Mouse (Mus musculus): ENCODE measurements around the gene Six3. TPM values are rescaled to one million over a fixed set of nuclear protein-coding genes. Genes with fewer than 3 reads are reported as not detected.

Six3 gene
- polyA plus RNA-seq, 1 experiment: not detected

GRCm38 (mm10) chr17:85596341-85596890 lies 17.0 kb upstream of the Six3 start:
- peaks cover 14% of the 10 kb centered on the region for H3K4me1 ChIP-seq (ENCODE audit: control insufficient read depth, insufficient read depth, low read length)
- no peak overlapping the region for H3K4me3 ChIP-seq (ENCODE audit: insufficient read depth, low read length)
- peak overlapping the region; percentile 14; the same call in 1 of the 2 replicates for H3K27ac ChIP-seq (ENCODE audit: insufficient read depth, low read length)
- TF ChIP-seq POLR2A (IDR thresholded peaks at IDR 0.05; ENCODE audit: low read depth, low read length): no peak

DNA sequence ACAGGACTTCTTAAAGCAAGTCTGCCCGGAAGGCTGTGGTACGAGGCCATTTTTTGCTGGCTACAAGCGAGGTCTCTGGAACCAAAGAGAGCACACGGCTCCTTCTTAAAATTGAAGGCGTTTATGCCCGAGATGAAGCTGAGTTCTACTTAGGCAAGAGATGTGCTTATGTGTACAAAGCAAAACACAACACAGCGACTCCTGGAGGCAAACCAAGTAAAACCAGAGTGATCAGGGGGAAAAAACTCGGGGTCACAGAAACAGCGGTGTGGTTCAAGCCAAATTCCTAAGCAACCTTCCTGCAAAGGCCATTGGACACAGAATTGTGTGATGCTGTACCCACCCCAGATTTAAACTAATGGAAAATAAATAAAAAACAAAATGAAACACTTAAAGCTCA lies 13.9 kb upstream of the Six3 start:
- H3K4me3 ChIP-seq (ENCODE audit: insufficient read depth, low read length): no peak overlapping the region
- TF ChIP-seq POLR2A (IDR thresholded peaks at IDR 0.05; ENCODE audit: low read depth, low read length): no peak
- TF ChIP-seq CTCF (IDR thresholded peaks at IDR 0.05; ENCODE audit: borderline replicate concordance, insufficient read depth, low read length): no peak
- peaks cover 14% of the 10 kb centered on the region for H3K4me1 ChIP-seq (ENCODE audit: control insufficient read depth, insufficient read depth, low read length)
- no peak overlapping the region for H3K27ac ChIP-seq (ENCODE audit: insufficient read depth, low read length)

- Histone ChIP-seq H3K4me1 (ENCODE audit: control insufficient read depth, insufficient read depth, low read length) (no peaks in the 10 kb centered on the region), H3K27ac (ENCODE audit: insufficient read depth, low read length) (no peak overlapping the region), H3K4me3 (ENCODE audit: insufficient read depth, low read length) (no peak overlapping the region)
- no peak for TF ChIP-seq POLR2A (IDR thresholded peaks at IDR 0.05; ENCODE audit: low read depth, low read length)
- TF ChIP-seq CTCF (IDR thresholded peaks at IDR 0.05; ENCODE audit: borderline replicate concordance, insufficient read depth, low read length): no peak
These were observed 6.9 kb upstream of the Six3 start for GRCm38 (mm10) chr17:85606463-85606862.

GRCm38 (mm10) chr17:85607556-85608365 lies 5.6 kb upstream of the Six3 start:
- no peak overlapping the region for H3K4me3 ChIP-seq (ENCODE audit: insufficient read depth, low read length)

GRCm38 (mm10) chr17:85608366-85609093 lies 4.9 kb upstream of the Six3 start:
- Histone ChIP-seq H3K4me1 (ENCODE audit: control insufficient read depth, insufficient read depth, low read length) (no peaks in the 10 kb centered on the region), H3K4me3 (ENCODE audit: insufficient read depth, low read length) (no peak overlapping the region), H3K27ac (ENCODE audit: insufficient read depth, low read length) (no peak overlapping the region)
- no peak for TF ChIP-seq POLR2A (IDR thresholded peaks at IDR 0.05; ENCODE audit: low read depth, low read length)
- TF ChIP-seq CTCF (IDR thresholded peaks at IDR 0.05; ENCODE audit: borderline replicate concordance, insufficient read depth, low read length): no peak

More at GRCm38 (mm10) chr17:85607556-85608365, 5.6 kb upstream of the Six3 start:
- Histone ChIP-seq H3K27ac (ENCODE audit: insufficient read depth, low read length) (no peak overlapping the region), H3K4me1 (ENCODE audit: control insufficient read depth, insufficient read depth, low read length) (no peaks in the 10 kb centered on the region)
- no peak for TF ChIP-seq CTCF (IDR thresholded peaks at IDR 0.05; ENCODE audit: borderline replicate concordance, insufficient read depth, low read length)
- TF ChIP-seq POLR2A (IDR thresholded peaks at IDR 0.05; ENCODE audit: low read depth, low read length): no peak

DNA sequence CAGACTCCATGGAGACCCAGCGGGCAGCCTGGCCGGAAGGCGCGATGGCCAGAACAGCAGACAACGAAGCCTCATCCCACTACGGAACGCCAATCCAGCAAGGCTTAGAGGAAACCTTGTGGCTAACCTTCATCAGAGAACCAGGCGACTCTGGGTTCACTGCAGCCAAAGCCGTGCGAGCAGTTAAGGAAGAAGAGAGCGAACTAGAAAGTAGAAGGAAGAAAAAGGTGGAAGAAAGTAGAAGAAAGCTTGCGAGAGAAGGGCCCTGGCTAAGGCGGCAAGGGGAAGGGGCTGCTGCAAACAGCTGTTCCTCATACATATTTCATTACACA lies 4.3 kb upstream of the Six3 start:
- H3K4me3 ChIP-seq (ENCODE audit: insufficient read depth, low read length): no peak overlapping the region
- no peaks in the 10 kb centered on the region for H3K4me1 ChIP-seq (ENCODE audit: control insufficient read depth, insufficient read depth, low read length)
- no peak for TF ChIP-seq POLR2A (IDR thresholded peaks at IDR 0.05; ENCODE audit: low read depth, low read length)
- TF ChIP-seq CTCF (IDR thresholded peaks at IDR 0.05; ENCODE audit: borderline replicate concordance, insufficient read depth, low read length): no peak
- H3K27ac ChIP-seq (ENCODE audit: insufficient read depth, low read length): no peak overlapping the region

- TF ChIP-seq POLR2A (IDR thresholded peaks at IDR 0.05; ENCODE audit: low read depth, low read length) (no peak), CTCF (IDR thresholded peaks at IDR 0.05; ENCODE audit: borderline replicate concordance, insufficient read depth, low read length) (no peak)
- Histone ChIP-seq H3K27ac (ENCODE audit: insufficient read depth, low read length) (no peak overlapping the region), H3K4me1 (ENCODE audit: control insufficient read depth, insufficient read depth, low read length) (no peaks in the 10 kb centered on the region), H3K4me3 (ENCODE audit: insufficient read depth, low read length) (no peak overlapping the region)
These were observed 3.6 kb upstream of the Six3 start for GRCm38 (mm10) chr17:85609621-85610392.

DNA sequence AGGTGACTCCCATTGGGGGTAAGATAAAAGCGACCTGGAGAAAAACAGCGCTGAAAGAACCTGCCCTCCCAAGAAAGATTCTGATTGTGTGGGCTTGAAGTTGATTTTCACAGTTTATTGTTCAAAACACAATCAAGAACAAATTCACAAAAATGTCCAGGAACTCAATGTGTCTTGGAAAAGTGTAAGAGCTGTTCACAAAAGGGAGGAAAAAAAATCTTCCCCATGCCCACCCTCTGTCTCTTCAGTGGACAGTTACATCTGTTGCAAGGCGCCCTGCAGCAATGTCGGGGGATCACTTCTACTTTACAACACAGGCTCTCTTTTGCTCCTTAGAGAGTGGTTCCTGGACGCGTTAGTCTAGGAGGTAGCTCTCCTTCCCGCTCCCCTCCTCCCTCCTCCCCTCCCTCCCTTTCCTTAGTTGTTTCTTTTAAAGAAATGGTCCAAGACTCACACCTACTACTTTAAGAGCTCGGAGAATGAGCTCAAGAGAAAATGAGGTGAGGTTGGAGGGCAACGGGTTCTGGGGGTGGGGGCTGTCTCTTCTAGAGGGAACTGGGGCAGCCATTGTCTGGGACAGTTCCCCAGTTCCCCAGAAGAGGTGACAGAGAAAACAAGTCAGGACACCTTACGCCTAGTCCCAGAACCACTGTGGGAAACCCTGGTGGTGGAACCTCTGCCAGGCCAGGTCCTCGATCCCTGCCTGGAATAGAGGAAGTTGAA lies 2.9 kb upstream of the Six3 start:
- no peak overlapping the region for H3K27ac ChIP-seq (ENCODE audit: insufficient read depth, low read length)
- no peak for TF ChIP-seq CTCF (IDR thresholded peaks at IDR 0.05; ENCODE audit: borderline replicate concordance, insufficient read depth, low read length)
- no peak for TF ChIP-seq POLR2A (IDR thresholded peaks at IDR 0.05; ENCODE audit: low read depth, low read length)
- H3K4me1 ChIP-seq (ENCODE audit: control insufficient read depth, insufficient read depth, low read length): no peaks in the 10 kb centered on the region
- no peak overlapping the region for H3K4me3 ChIP-seq (ENCODE audit: insufficient read depth, low read length)
